Mouse (Mus musculus): Measurements from ENCODE around the gene Dhx34. TPM values are rescaled to one million over a fixed set of nuclear protein-coding genes. Genes with fewer than 3 reads are reported as not detected.

Dhx34 gene
- polyA plus RNA-seq, 1 experiment from 2014 or later: 9.2 TPM

- Histone ChIP-seq H3K9me3 (ENCODE audit: control insufficient read depth, low read length) (0 out of 2 replicates have a peak, but pooled peaks cover 7% of the 10 kb centered on the region), H3K4me3 (ENCODE audit: low read depth, low read length) (no peak overlapping the region), H3K4me2 (ENCODE audit: low read depth, low read length) (no peak overlapping the region), H3K36me3 (ENCODE audit: control insufficient read depth, insufficient read depth, low read length) (no peaks in the 10 kb centered on the region), H3K27me3 (replicated peaks; ENCODE audit: control insufficient read depth, insufficient read depth, low read length) (no peaks in the 10 kb centered on the region), H3K4me1 (ENCODE audit: control insufficient read depth, insufficient read depth, low read length) (0 out of 2 replicates have a peak, but pooled peaks cover 4% of the 10 kb centered on the region), H3K27ac (replicated peaks; ENCODE audit: low read depth, low read length) (no peak overlapping the region), H3K9ac (ENCODE audit: low read depth, low read length) (no peak overlapping the region)
- no CpG with 5 or more reads among the region's 1 CpGs for WGBS
- ATAC-seq (ENCODE audit: low read depth): peak; percentile 20; the same call in 1 of the 2 replicates
- DNase-seq (ENCODE audit: low spot score): no peak
These were observed 49.7 kb downstream of the Dhx34 start for GRCm38 (mm10) chr7:16172141-16172581.

GRCm38 (mm10) chr7:16162036-16162435 lies 59.8 kb downstream of the Dhx34 start:
- no peak for ATAC-seq (ENCODE audit: low read depth)
- Histone ChIP-seq H3K36me3 (ENCODE audit: control insufficient read depth, insufficient read depth, low read length) (no peaks in the 10 kb centered on the region), H3K9me3 (ENCODE audit: control insufficient read depth, low read length) (no peaks in the 10 kb centered on the region), H3K4me1 (ENCODE audit: control insufficient read depth, insufficient read depth, low read length) (no peaks in the 10 kb centered on the region), H3K9ac (ENCODE audit: low read depth, low read length) (no peak overlapping the region), H3K27ac (replicated peaks; ENCODE audit: low read depth, low read length) (no peak overlapping the region), H3K4me3 (ENCODE audit: low read depth, low read length) (no peak overlapping the region), H3K4me2 (ENCODE audit: low read depth, low read length) (no peak overlapping the region), H3K27me3 (replicated peaks; ENCODE audit: control insufficient read depth, insufficient read depth, low read length) (peaks cover 20% of the 10 kb centered on the region)
- 75% methylated on average over 6 of the region's 7 CpGs for WGBS
- no peak for DNase-seq (ENCODE audit: low spot score)

- Histone ChIP-seq H3K36me3 (ENCODE audit: control insufficient read depth, insufficient read depth, low read length) (no peaks in the 10 kb centered on the region), H3K4me3 (ENCODE audit: low read depth, low read length) (no peak overlapping the region), H3K4me1 (ENCODE audit: control insufficient read depth, insufficient read depth, low read length) (no peaks in the 10 kb centered on the region), H3K9me3 (ENCODE audit: control insufficient read depth, low read length) (no peaks in the 10 kb centered on the region), H3K27ac (replicated peaks; ENCODE audit: low read depth, low read length) (no peak overlapping the region), H3K27me3 (replicated peaks; ENCODE audit: control insufficient read depth, insufficient read depth, low read length) (peaks cover 20% of the 10 kb centered on the region), H3K9ac (ENCODE audit: low read depth, low read length) (no peak overlapping the region), H3K4me2 (ENCODE audit: low read depth, low read length) (no peak overlapping the region)
- ATAC-seq (ENCODE audit: low read depth) (no peak), DNase-seq (ENCODE audit: low spot score) (no peak)
- 89% methylated on average over 9 of the region's 9 CpGs for WGBS
These were observed 60.5 kb downstream of the Dhx34 start for GRCm38 (mm10) chr7:16161302-16161701.

GRCm38 (mm10) chr7:16160702-16161101 lies 61.1 kb downstream of the Dhx34 start:
- no peaks in the 10 kb centered on the region for H3K36me3 ChIP-seq (ENCODE audit: control insufficient read depth, insufficient read depth, low read length)
- 63% methylated on average over 3 of the region's 3 CpGs for WGBS
- H3K4me1 ChIP-seq (ENCODE audit: control insufficient read depth, insufficient read depth, low read length): no peaks in the 10 kb centered on the region
- no peak overlapping the region for H3K4me2 ChIP-seq (ENCODE audit: low read depth, low read length)
- ATAC-seq (ENCODE audit: low read depth): no peak
- peak; percentile 54 for DNase-seq (ENCODE audit: low spot score)
- H3K4me3 ChIP-seq (ENCODE audit: low read depth, low read length): no peak overlapping the region
- no peak overlapping the region for H3K27ac ChIP-seq (replicated peaks; ENCODE audit: low read depth, low read length)
- peaks cover 20% of the 10 kb centered on the region for H3K27me3 ChIP-seq (replicated peaks; ENCODE audit: control insufficient read depth, insufficient read depth, low read length)
- no peak overlapping the region for H3K9ac ChIP-seq (ENCODE audit: low read depth, low read length)
- no peaks in the 10 kb centered on the region for H3K9me3 ChIP-seq (ENCODE audit: control insufficient read depth, low read length)

GRCm38 (mm10) chr7:16158735-16159134 lies 63.1 kb downstream of the Dhx34 start:
- 13% methylated on average over 25 of the region's 39 CpGs for WGBS
- Histone ChIP-seq H3K9me3 (ENCODE audit: control insufficient read depth, low read length) (no peaks in the 10 kb centered on the region), H3K9ac (ENCODE audit: low read depth, low read length) (no peak overlapping the region), H3K27ac (replicated peaks; ENCODE audit: low read depth, low read length) (no peak overlapping the region), H3K4me1 (ENCODE audit: control insufficient read depth, insufficient read depth, low read length) (no peaks in the 10 kb centered on the region), H3K27me3 (replicated peaks; ENCODE audit: control insufficient read depth, insufficient read depth, low read length) (peaks cover 20% of the 10 kb centered on the region), H3K36me3 (ENCODE audit: control insufficient read depth, insufficient read depth, low read length) (no peaks in the 10 kb centered on the region), H3K4me2 (ENCODE audit: low read depth, low read length) (peak overlapping the region; percentile 20; the same call in 1 of the 2 replicates), H3K4me3 (ENCODE audit: low read depth, low read length) (no peak overlapping the region)
- DNase-seq (ENCODE audit: low spot score) (no peak), ATAC-seq (ENCODE audit: low read depth) (no peak)

GRCm38 (mm10) chr7:16156105-16156714 lies 65.6 kb downstream of the Dhx34 start:
- H3K4me3 ChIP-seq (ENCODE audit: low read depth, low read length): no peak overlapping the region
- no peak for DNase-seq (ENCODE audit: low spot score)
- no peaks in the 10 kb centered on the region for H3K4me1 ChIP-seq (ENCODE audit: control insufficient read depth, insufficient read depth, low read length)
- H3K27me3 ChIP-seq (replicated peaks; ENCODE audit: control insufficient read depth, insufficient read depth, low read length): peaks cover 20% of the 10 kb centered on the region
- WGBS: 70% methylated on average over 8 of the region's 8 CpGs
- ATAC-seq (ENCODE audit: low read depth): no peak
- no peaks in the 10 kb centered on the region for H3K36me3 ChIP-seq (ENCODE audit: control insufficient read depth, insufficient read depth, low read length)
- no peak overlapping the region for H3K27ac ChIP-seq (replicated peaks; ENCODE audit: low read depth, low read length)
- no peak overlapping the region for H3K9ac ChIP-seq (ENCODE audit: low read depth, low read length)
- H3K4me2 ChIP-seq (ENCODE audit: low read depth, low read length): no peak overlapping the region
- no peaks in the 10 kb centered on the region for H3K9me3 ChIP-seq (ENCODE audit: control insufficient read depth, low read length)

- H3K9ac ChIP-seq (ENCODE audit: low read depth, low read length): no peak overlapping the region
- H3K27ac ChIP-seq (replicated peaks; ENCODE audit: low read depth, low read length): no peak overlapping the region
- no peaks in the 10 kb centered on the region for H3K4me1 ChIP-seq (ENCODE audit: control insufficient read depth, insufficient read depth, low read length)
- no peak overlapping the region for H3K4me3 ChIP-seq (ENCODE audit: low read depth, low read length)
- no peaks in the 10 kb centered on the region for H3K9me3 ChIP-seq (ENCODE audit: control insufficient read depth, low read length)
- peaks cover 20% of the 10 kb centered on the region for H3K27me3 ChIP-seq (replicated peaks; ENCODE audit: control insufficient read depth, insufficient read depth, low read length)
- DNase-seq (ENCODE audit: low spot score): no peak
- H3K36me3 ChIP-seq (ENCODE audit: control insufficient read depth, insufficient read depth, low read length): no peaks in the 10 kb centered on the region
- H3K4me2 ChIP-seq (ENCODE audit: low read depth, low read length): no peak overlapping the region
- no peak for ATAC-seq (ENCODE audit: low read depth)
- 64% methylated on average over 9 of the region's 9 CpGs for WGBS
These were observed 66.5 kb downstream of the Dhx34 start for GRCm38 (mm10) chr7:16155132-16155872.

GRCm38 (mm10) chr7:16153522-16153921 lies 68.3 kb downstream of the Dhx34 start:
- Histone ChIP-seq H3K4me2 (ENCODE audit: low read depth, low read length) (no peak overlapping the region), H3K9ac (ENCODE audit: low read depth, low read length) (no peak overlapping the region), H3K9me3 (ENCODE audit: control insufficient read depth, low read length) (no peaks in the 10 kb centered on the region), H3K4me1 (ENCODE audit: control insufficient read depth, insufficient read depth, low read length) (no peaks in the 10 kb centered on the region), H3K36me3 (ENCODE audit: control insufficient read depth, insufficient read depth, low read length) (no peaks in the 10 kb centered on the region), H3K4me3 (ENCODE audit: low read depth, low read length) (no peak overlapping the region), H3K27me3 (replicated peaks; ENCODE audit: control insufficient read depth, insufficient read depth, low read length) (peaks cover 6% of the 10 kb centered on the region), H3K27ac (replicated peaks; ENCODE audit: low read depth, low read length) (no peak overlapping the region)
- DNase-seq (ENCODE audit: low spot score) (peak; percentile 67), ATAC-seq (ENCODE audit: low read depth) (peak; percentile 81)
- WGBS: 17% methylated on average over 10 of the region's 10 CpGs
